Mouse (Mus musculus) central nervous system, embryonic 18 days (tissue): Measurements from ENCODE around the gene Sobp. TPM values are rescaled to one million over a fixed set of nuclear protein-coding genes. Genes with fewer than 3 reads are reported as not detected.

ENCODE experiments used
- polyA plus RNA-seq: library from polyadenylated mRNA; depleted of rRNA; stranded (reverse); fragments of >200 nt; gene quantifications from 2 replicates; pipeline ENCODE4 v1.2.3, GENCODE M21; 2012; rRNA removed

Sobp gene
- 19.2 and 23.3 TPM in 2 replicates for polyA plus RNA-seq

DNA sequence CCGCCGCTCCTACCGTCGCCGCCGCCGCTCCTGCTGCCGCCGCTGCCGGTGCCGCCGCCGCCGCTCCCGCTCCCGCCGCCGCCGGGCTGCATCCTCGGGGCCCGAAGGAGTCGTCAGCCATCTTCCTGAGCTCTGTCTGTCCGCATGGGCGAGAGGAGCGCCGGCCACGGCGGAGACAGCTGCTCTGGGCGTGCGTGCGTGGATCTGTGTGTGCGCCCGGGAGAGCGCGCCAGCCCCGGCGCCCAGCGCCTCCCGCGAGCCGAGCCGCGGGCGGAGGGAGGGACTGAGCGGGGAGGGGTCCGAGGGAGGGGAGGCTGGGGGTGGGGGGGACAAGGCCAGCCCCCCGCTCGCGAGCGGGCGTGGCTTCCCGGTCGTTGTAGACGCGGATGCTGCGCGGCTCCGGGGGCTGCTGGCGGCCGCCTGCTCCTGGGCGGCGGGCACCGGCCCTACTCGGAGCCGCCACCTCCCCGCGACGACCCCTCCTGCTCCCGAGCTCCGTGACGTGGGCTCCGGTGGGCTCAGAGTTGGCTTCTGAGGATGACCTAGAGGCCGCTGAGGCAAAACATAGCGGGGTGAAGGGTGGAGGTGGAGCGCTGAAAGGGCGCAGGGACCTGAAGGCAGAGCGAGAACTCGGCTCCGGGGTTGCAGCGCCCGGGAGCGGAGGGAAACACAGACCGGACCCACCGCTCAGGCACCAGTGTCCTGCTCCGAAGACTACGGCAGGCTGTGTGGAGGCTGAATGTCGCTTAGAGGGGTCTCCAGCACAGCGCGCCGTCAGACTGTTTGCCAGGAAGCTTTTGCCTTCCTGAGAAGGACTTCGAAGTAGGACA lies at the start of gene Sobp, which contains the start of gene 9030612E09Rik:
Sobp (minus strand) TSS at position 205 of the 830 bp plus-strand sequence.
9030612E09Rik (plus strand) TSS at position 379 of the 830 bp plus-strand sequence.

DNA sequence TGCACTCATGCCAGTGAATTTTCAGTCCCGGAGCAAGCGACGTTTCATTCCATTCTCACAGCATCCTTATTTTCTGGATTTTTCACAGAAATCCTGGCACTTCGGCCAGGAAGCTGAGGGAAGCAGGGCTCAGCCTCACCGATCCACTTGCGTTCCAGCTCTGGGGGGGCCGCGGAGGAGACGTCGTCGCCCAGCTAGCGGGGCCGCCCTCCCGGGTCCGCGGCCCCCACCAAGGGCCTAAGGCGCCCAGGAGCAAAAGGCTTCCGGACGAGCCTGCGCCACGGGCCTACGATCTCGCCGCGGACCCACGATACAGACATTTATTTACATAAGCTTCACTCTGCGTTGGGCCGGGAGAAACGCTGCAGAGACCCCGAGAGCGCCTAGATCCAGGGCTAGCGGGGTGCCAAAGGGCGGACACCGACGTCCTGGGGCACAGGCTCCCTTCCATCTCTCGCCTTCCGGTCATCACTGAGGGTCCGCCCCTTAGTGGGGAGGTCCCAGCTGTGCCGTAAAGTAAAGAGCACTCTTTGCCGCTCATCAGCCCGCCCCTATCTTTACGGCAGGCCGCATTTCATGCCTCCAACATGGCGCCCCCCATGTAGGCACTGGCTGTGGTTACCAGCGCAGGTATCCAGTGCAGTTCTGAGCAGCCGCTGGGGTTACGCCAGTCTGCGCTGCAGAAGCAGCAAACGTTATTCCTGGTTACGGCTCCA lies 46.7 kb upstream of the Sobp start, which contains the start of gene Pdss2:
Pdss2 (plus strand) TSS at position 577 of the 716 bp plus-strand sequence.

Other genes with a start within 250 kb of the Sobp start
- 1.9 and 2.1 TPM in 2 replicates for gene 9030612E09Rik, start 174 bp upstream of the Sobp start, polyA plus RNA-seq
- 12.5 and 13.2 TPM in 2 replicates for gene Pdss2, start 47.0 kb upstream of the Sobp start, polyA plus RNA-seq